Mouse (Mus musculus): ENCODE measurements around the gene Ugt2a2. TPM values are rescaled to one million over a fixed set of nuclear protein-coding genes. Genes with fewer than 3 reads are reported as not detected.

The Ugt2a2 gene
- not detected in 2 replicates for polyA plus RNA-seq (2015; fragmentation: Nextera tagmentation; extraction: Ambion mirVana)

DNA sequence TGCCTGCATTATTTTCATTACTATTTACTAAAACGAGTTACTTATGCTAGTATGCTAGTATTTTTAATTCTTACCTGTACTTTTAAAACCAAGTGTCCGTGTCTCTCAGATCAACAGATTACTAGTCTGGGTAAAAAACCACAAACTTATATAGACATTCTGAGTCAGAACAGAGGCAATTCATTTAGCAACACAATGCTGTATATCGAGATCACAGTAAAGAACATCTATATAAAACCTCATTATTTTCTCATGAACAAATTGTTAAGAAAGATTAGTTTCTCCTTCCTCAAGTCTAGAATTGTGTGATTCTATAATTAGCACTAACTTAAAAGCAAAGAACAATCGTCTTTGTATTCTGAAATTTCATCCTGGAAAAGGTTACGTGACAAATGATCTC, at the start of gene Ugt2a2:
TSS of gene Ugt2a2 (minus strand) at position 101 of the 400 bp plus-strand sequence.

DNA sequence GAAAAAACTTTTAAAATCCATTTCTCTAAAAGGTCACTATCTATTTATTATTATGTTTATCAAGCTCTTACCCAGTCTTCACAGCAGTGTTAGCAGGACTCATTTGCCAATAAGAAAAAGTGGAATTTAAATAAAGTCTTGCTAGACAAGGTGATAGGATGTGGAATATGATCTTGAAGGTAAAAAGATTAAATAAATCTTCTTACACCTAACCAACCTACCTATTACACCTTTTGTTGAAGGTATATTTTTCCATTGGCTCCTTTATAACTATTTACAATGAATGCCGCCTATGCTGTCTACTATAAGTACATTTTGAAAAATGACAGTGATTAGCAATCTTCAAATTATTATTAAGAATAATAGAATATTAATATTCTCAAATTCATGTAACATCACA, 8.7 kb upstream of the Ugt2a2 start, which contains the start of gene Ugt2a1:
TSS of gene Ugt2a1 (minus strand) at position 101 of the 400 bp plus-strand sequence.

GRCm38 (mm10) chr5:87486706-87487105, 4.6 kb upstream of the Ugt2a2 start, which contains the start of gene Gm43638:
TSS of gene Gm43638 (minus strand) at chr5:87486806.

DNA sequence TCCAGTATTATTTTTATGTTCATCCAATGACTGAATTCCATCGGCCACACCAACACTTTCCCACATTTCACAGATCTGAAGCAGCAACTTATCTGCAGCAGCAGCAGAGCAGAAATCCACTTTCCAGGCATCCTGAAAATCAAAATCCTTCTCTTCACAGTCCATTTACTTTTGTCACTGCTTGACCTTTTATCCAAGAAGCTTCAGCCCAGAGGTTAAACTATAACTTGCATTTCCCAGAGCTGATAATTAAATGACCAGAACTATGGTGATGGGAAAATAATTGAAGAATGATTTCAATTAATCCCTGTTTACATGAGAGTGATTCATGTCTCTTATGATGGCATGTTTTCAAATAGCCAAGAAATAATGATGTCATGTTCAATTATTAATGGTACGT, 58.0 kb downstream of the Ugt2a2 start, which contains the start of gene Ugt2b38:
TSS of gene Ugt2b38 (minus strand) at position 163 of the 400 bp plus-strand sequence.

Other genes starting within 250 kb of the Ugt2a2 start
- gene Ugt2b37, start 227.5 kb downstream of the Ugt2a2 start, polyA plus RNA-seq (2015; fragmentation: Nextera tagmentation; extraction: Ambion mirVana) = not detected in 2 replicates
- gene Ugt2a3, start 145.1 kb downstream of the Ugt2a2 start, polyA plus RNA-seq (2015; fragmentation: Nextera tagmentation; extraction: Ambion mirVana) = not detected in 2 replicates
- not detected in 2 replicates for gene Ugt2b38, start 58.1 kb downstream of the Ugt2a2 start, polyA plus RNA-seq (2015; fragmentation: Nextera tagmentation; extraction: Ambion mirVana)
- gene Gm43638, start 4.5 kb upstream of the Ugt2a2 start, polyA plus RNA-seq (2015; fragmentation: Nextera tagmentation; extraction: Ambion mirVana) = not detected in 2 replicates
- not detected in 2 replicates for gene Ugt2a1, start 8.6 kb upstream of the Ugt2a2 start, polyA plus RNA-seq (2015; fragmentation: Nextera tagmentation; extraction: Ambion mirVana)
- gene Sult1b1, start 55.9 kb upstream of the Ugt2a2 start, polyA plus RNA-seq (2015; fragmentation: Nextera tagmentation; extraction: Ambion mirVana) = not detected in 2 replicates
- gene Sult1d1, start 86.8 kb upstream of the Ugt2a2 start, polyA plus RNA-seq (2015; fragmentation: Nextera tagmentation; extraction: Ambion mirVana) = not detected in 2 replicates
- not detected in 2 replicates for gene Sult1e1, start 109.3 kb upstream of the Ugt2a2 start, polyA plus RNA-seq (2015; fragmentation: Nextera tagmentation; extraction: Ambion mirVana)
- not detected in 2 replicates for gene Csn1s1, start 183.9 kb upstream of the Ugt2a2 start, polyA plus RNA-seq (2015; fragmentation: Nextera tagmentation; extraction: Ambion mirVana)
- gene Csn2, start 217.4 kb upstream of the Ugt2a2 start, polyA plus RNA-seq (2015; fragmentation: Nextera tagmentation; extraction: Ambion mirVana) = 0.14 TPM in 1 of 2 replicates, not detected in the other

All from spleen, postnatal 0 days (tissue).